Mouse (Mus musculus) liver, postnatal 0 days (tissue): ENCODE measurements around the gene Cyp2f2. TPM values are rescaled to one million over a fixed set of nuclear protein-coding genes. Genes with fewer than 3 reads are reported as not detected.

Experiments
- ATAC-seq: fragments of 200-750 bp; cut with Nextera tagmentation; 2 replicates; pipeline ENCODE4 v1.8.0; 2017; ENCODE audit warnings: mild to moderate bottlenecking, moderate library complexity
- DNase-seq: peaks from one replicate; pipeline ENCODE4 v3.0.0-alpha.2; 2016
- H3K27ac ChIP-seq: fragments of 300-500 bp; sonication (generic); 2 replicates; pipeline ENCODE4 v1.5.1; 2014; ENCODE audit warnings: antibody characterized with exemption, moderate library complexity, mild to moderate bottlenecking, low read depth
- H3K27me3 ChIP-seq: fragments of 300-500 bp; sonication (generic); 2 replicates; pipeline ENCODE4 v1.6.1; 2014; ENCODE audit warnings: low read length, control low read depth, mixed read lengths; ENCODE audit not compliant: insufficient read depth
- H3K36me3 ChIP-seq: fragments of 300-500 bp; sonication (generic); replicated peaks from 2 replicates; pipeline ENCODE4 v1.6.1; 2014; ENCODE audit warnings: mild to moderate bottlenecking, control low read depth, low read length, moderate library complexity, mixed read lengths; ENCODE audit not compliant: insufficient read depth
- H3K4me1 ChIP-seq: fragments of 300-500 bp; sonication (generic); 2 replicates; pipeline ENCODE4 v1.6.1; 2014; ENCODE audit warnings: antibody characterized with exemption, mild to moderate bottlenecking, control low read depth; ENCODE audit not compliant: insufficient read depth
- H3K4me2 ChIP-seq: fragments of 300-500 bp; sonication (generic); 2 replicates; pipeline ENCODE4 v1.6.1; 2014; ENCODE audit warnings: low read depth, mild to moderate bottlenecking, low read length, moderate library complexity, mixed read lengths
- H3K4me3 ChIP-seq: fragments of 300-500 bp; sonication (generic); 2 replicates; pipeline ENCODE4 v1.5.1; 2014; ENCODE audit warnings: low read depth, low read length
- H3K9ac ChIP-seq: fragments of 300-500 bp; sonication (generic); replicated peaks from 2 replicates; pipeline ENCODE4 v1.6.1; 2014; ENCODE audit warnings: mild to moderate bottlenecking, moderate library complexity
- H3K9me3 ChIP-seq: fragments of 300-500 bp; sonication (generic); 2 replicates; pipeline ENCODE4 v1.6.1; 2016; ENCODE audit warnings: mild to moderate bottlenecking, control low read depth, low read length, mixed read lengths
- CTCF ChIP-seq: sonication (generic); IDR thresholded peaks from 2 replicates; pipeline ENCODE4 v1.5.1; 2016; ENCODE audit warnings: antibody characterized with exemption, low read depth
- EP300 ChIP-seq: IDR thresholded peaks from 2 replicates; pipeline ENCODE4 v1.6.1; 2016; ENCODE audit warnings: antibody characterized with exemption, low read depth, mild to moderate bottlenecking
- WGBS: fragments of 180-500 bp; shearing (Covaris S2); extraction: QIAGEN DNeasy Blood & Tissue Kit; methylation state at CpG from one replicate; pipeline ENCODE4 v1.1.7; 2014; ENCODE audit not compliant: insufficient replicate concordance; 5-methylcytosine and 5-hydroxymethylcytosine counted together
- polyA plus RNA-seq: library from polyadenylated mRNA; unstranded; fragments of >200 nt; fragmentation: Nextera tagmentation; extraction: Ambion mirVana; gene quantifications from 2 replicates; pipeline ENCODE4 v1.2.1, GENCODE M21; 2015

Gene Cyp2f2
- polyA plus RNA-seq, 1 experiment from 2014 or later: 59.6 TPM

DNA sequence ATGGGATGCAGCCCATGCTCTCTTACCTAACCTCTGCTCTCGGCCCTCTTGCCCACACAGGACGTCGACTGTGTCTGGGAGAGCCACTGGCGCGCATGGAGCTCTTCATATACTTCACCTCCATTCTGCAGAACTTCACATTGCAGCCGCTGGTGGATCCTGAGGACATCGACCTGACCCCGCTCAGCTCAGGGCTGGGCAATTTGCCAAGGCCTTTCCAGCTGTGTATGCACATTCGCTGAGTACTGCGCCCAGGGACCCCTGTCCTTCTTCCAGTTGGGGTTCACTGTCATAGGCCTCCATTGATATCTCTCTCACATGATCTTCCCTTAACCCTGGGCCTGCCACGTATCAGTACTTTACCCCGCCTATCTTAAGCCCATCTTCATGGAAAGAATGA, 13.4 kb downstream of the Cyp2f2 start:
- Histone ChIP-seq H3K9ac (no peak overlapping the region), H3K27me3 (no peaks in the 10 kb centered on the region), H3K4me3 (no peak overlapping the region), H3K4me2 (no peak overlapping the region), H3K9me3 (no peaks in the 10 kb centered on the region), H3K27ac (no peak overlapping the region), H3K4me1 (no peaks in the 10 kb centered on the region; the same call in 1 of the 2 replicates), H3K36me3 (no peaks in the 10 kb centered on the region)
- TF ChIP-seq CTCF: no peak
- no peak for TF ChIP-seq EP300
- 44% methylated on average over 12 of the region's 12 CpGs for WGBS
- DNase-seq (peak; percentile 78), ATAC-seq (peak; percentile 67; the same call in 1 of the 2 replicates)

DNA sequence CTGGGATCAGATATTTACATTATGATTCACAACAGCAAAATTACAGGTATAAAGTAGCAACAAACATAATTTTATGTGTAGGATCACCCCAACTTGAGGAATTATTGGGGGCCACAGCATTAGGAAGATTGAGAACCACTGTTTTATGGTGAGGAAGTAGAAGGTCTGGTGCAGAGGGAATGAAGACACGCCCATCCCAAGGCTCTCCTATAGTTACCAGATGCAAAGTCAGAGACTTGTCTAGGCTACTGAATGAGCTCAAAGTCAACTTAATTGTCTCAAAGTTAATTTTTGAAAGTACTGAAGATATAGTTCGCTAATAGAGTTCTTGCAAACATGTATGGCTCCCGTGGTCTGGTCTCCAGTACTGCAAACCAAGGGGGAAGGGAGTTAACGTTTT, 14.0 kb downstream of the Cyp2f2 start:
- no peak overlapping the region for H3K4me3 ChIP-seq
- H3K27me3 ChIP-seq: no peaks in the 10 kb centered on the region
- no peak overlapping the region for H3K4me2 ChIP-seq
- H3K9me3 ChIP-seq: no peaks in the 10 kb centered on the region
- ATAC-seq (no peak), DNase-seq (no peak)
- no peaks in the 10 kb centered on the region for H3K36me3 ChIP-seq
- WGBS: 65% methylated on average over 4 of the region's 4 CpGs
- no peak overlapping the region for H3K9ac ChIP-seq
- no peak for TF ChIP-seq CTCF
- no peak for TF ChIP-seq EP300
- H3K27ac ChIP-seq: no peak overlapping the region
- H3K4me1 ChIP-seq: no peaks in the 10 kb centered on the region; the same call in 1 of the 2 replicates

DNA sequence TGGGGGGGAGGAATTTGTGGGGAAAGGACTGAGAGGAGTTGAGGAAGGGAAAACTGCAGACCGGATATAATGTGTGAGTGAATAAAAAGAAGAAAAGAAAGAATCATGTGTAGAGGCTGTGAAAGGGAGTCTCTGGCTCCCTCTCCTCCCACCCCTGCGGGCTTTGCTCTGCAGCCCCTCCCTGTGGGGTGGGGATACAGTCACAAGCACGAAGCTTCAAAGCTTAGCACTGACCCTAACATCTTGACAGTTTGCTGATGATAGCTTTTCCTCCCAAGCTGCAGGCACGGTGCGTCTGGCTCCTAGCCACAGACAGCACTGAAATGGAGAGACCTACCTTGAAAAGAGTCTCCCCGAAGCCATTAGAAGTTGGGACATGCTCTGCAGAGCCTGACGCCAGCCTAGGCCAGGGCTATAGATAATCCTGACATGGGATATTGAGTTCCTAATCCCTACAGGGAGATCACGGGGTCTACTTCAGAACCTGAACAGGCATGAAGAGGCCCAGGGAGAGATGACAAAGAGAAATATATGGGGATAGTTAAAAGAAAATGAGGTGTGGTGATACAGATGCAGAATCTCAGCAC, 16.8 kb downstream of the Cyp2f2 start:
- Histone ChIP-seq H3K4me1 (no peaks in the 10 kb centered on the region; the same call in 1 of the 2 replicates), H3K4me3 (no peak overlapping the region), H3K4me2 (no peak overlapping the region), H3K36me3 (no peaks in the 10 kb centered on the region), H3K9me3 (no peaks in the 10 kb centered on the region), H3K27me3 (no peaks in the 10 kb centered on the region), H3K9ac (no peak overlapping the region), H3K27ac (no peak overlapping the region)
- ATAC-seq (no peak), DNase-seq (no peak)
- 53% methylated on average over 8 of the region's 8 CpGs for WGBS
- TF ChIP-seq EP300: no peak
- TF ChIP-seq CTCF: no peak

DNA sequence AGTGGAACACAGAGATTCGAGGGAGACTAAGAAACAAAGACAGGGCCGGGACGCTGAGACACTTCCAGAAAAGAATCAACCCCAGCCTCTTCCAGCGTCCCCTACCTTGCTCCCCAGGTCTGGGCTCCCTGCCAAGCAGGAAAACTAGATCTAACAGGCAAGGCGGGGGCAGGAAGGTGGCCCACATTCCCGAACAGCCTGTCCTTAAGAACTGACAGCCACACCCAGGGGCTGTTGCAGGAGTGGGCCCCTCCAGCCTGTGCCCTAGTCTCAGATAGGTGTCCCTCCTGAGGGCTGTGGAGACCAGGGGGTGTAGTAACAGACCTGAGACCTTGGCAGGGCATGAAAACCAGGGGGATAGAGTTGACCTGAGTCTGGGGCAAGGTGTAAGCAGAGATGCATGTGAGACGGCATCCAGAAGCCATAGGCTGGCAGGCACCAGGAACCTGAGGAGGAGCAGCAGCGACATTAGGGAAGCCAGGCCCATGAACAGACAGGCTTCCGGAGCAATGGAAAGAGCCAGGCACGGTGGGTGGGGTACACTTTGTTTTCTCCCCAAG, 33.6 kb downstream of the Cyp2f2 start, which contains the start of gene Cyp2t4:
Gene Cyp2t4, plus strand, starts transcription at position 510 of the 560 bp plus-strand sequence.
- Histone ChIP-seq H3K27me3 (no peaks in the 10 kb centered on the region), H3K4me3 (no peak within 1 kb of the TSS), H3K4me1 (no peaks in the 10 kb centered on the region), H3K9ac (no peak within 1 kb of the TSS), H3K4me2 (no peak within 1 kb of the TSS), H3K27ac (no peak within 1 kb of the TSS), H3K36me3 (peaks cover 8% of the 10 kb centered on the region), H3K9me3 (no peaks in the 10 kb centered on the region)
- no peak for ATAC-seq
- TF ChIP-seq EP300: no peak
- no peak for TF ChIP-seq CTCF
- DNase-seq: peak; percentile 21
- 64% methylated on average over 10 of the region's 10 CpGs for WGBS

DNA sequence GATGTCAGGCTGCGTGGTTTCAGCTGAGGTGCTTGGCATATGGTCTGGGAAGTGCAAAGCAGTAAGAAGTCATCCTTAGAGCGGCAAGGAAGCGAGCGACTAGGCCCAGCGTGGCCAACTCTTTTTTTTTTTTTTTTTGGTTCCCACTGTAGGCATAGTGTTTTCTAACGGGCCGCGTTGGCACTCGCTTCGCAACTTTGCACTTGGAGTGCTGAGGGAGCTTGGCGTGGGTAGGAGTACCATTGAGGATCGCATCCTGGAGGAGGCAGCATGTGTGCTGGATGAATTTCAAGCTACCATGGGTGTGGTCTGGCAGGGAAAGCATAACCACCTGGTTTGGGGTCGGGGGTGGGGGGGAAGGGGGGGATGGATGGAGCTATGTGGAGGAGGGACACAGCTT, 36.3 kb downstream of the Cyp2f2 start:
- TF ChIP-seq CTCF (no peak), EP300 (no peak)
- 85% methylated on average over 13 of the region's 13 CpGs for whole genome bisulfite sequencing
- Histone ChIP-seq H3K9me3 (no peaks in the 10 kb centered on the region), H3K27ac (no peak overlapping the region), H3K36me3 (peaks cover 34% of the 10 kb centered on the region), H3K9ac (no peak overlapping the region), H3K4me1 (peaks cover 9% of the 10 kb centered on the region), H3K4me3 (no peak overlapping the region), H3K27me3 (no peaks in the 10 kb centered on the region), H3K4me2 (no peak overlapping the region)
- no peak for DNase-seq
- no peak for ATAC-seq

DNA sequence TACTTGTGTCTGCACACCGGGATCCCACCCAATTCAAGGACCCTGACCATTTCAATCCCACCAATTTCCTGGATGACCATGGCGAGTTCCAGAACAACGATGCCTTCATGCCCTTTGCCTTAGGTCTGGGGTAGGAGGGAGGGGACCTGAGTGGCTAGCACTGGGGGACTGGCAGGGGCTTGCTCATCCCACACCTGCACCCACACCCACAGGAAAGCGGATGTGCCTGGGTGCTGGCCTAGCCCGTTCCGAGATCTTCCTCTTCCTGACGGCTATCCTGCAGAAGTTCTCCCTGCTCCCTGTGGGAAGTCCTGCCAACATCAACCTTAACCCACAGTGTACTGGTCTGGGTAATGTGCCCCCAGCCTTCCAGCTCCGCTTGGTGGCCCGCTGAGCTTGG, 38.5 kb downstream of the Cyp2f2 start:
- H3K4me2 ChIP-seq: no peak overlapping the region
- WGBS: 90% methylated on average over 9 of the region's 9 CpGs
- no peak overlapping the region for H3K9ac ChIP-seq
- H3K27ac ChIP-seq: no peak overlapping the region
- H3K36me3 ChIP-seq: peaks cover 40% of the 10 kb centered on the region
- no peak for ATAC-seq
- H3K4me1 ChIP-seq: peaks cover 19% of the 10 kb centered on the region
- H3K4me3 ChIP-seq: no peak overlapping the region
- no peak for DNase-seq
- H3K9me3 ChIP-seq: no peaks in the 10 kb centered on the region
- no peaks in the 10 kb centered on the region for H3K27me3 ChIP-seq
- TF ChIP-seq CTCF: no peak
- no peak for TF ChIP-seq EP300
